Mouse (Mus musculus): ENCODE results near the gene Ankrd13d. TPM values are rescaled to one million over a fixed set of nuclear protein-coding genes. Genes with fewer than 3 reads are reported as not detected.

The Ankrd13d gene
- 6.0 and 6.6 TPM in 2 replicates for total RNA-seq (2017)

DNA sequence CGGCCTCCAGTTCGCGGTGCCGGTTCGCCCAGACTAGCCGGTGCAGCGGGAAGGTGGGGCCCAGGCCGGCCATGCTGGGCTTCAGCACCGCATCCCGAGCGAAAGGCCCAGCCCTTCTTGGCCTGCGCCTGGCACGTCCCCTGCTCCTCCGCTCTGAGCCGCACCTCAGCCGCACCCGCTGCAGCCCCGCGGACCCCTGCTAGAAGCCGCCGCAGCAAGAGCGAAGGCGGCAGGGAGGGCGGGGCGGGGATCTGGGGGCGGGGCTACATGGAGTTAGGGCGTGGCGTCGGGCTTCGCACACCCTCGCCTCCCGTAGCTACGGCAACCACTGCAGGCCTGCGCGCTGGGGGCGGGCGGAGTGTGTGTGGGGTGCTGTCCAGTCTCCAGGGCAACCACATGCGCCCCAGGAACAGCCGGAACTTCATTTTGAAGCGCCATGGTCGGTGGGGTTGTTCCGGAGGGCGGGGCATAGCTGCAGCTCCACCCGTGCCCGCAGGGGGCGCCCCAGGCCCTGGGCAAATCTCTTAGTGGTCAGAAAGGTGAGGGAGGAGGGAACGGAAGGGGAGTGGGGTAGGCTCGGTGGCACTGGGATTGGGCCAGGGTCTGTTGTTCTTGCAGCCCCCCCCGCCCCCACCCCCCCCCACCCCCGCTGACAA lies at the start of gene Ankrd13d:
Gene Ankrd13d, minus strand, starts transcription at position 240 of the 656 bp plus-strand sequence.
- ATAC-seq (replicated peaks in 1 of 2; ENCODE audit: insufficient read depth in 1 of 2, low FRiP score in 2 of 2, low TSS enrichment in 1 of 2, low read depth in 1 of 2, poor library complexity in 2 of 2, severe bottlenecking in 2 of 2): peak; percentile 92 to 93

DNA sequence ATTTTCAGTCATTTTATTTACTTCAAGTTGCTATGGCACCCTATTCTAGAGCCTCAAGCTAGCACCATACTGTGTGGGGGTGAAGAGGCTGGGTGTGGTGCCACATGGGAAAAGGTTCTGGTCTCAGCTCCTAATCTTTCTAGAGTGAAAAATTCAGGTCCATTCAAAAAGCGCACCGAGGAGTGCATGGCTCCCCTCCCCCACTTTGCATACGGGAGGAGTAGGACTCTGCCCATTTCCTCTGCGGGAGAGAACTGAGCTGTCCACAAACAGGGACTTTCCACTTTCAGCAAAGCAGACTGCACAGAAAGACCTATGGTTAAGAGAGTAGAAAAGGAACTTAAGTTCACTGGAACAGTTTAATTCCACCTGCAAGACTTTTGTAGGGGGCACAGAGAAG lies 49.7 kb upstream of the Ankrd13d start:
- peak in 1 of 2 experiments; percentile 26; a peak in 2 of 4 replicates for ATAC-seq (replicated peaks in 1 of 2; ENCODE audit: insufficient read depth in 1 of 2, low FRiP score in 2 of 2, low TSS enrichment in 1 of 2, low read depth in 1 of 2, poor library complexity in 2 of 2, severe bottlenecking in 2 of 2)

- no peak for ATAC-seq (replicated peaks in 1 of 2; ENCODE audit: insufficient read depth in 1 of 2, low FRiP score in 2 of 2, low TSS enrichment in 1 of 2, low read depth in 1 of 2, poor library complexity in 2 of 2, severe bottlenecking in 2 of 2)
These were observed 48.3 kb upstream of the Ankrd13d start for GRCm38 (mm10) chr19:4331273-4331672.

DNA sequence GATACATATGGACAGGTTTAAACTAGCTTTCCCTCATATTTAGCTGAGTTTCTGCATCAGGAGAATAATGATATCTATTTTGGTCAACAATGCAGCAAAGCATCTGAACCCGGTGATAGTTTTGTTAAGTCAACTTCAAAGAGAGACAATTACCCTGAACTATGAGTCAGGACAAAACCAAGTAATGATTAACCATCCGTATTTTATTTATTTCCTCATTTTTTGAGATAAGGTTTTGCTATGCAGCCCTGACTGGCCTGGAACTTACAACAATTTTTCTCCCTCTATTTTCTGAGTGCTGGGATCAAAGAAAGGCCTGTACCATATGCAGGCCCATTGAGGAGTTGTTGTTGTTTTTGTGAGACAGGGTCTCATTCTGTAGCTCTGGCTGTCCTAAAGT lies 47.7 kb upstream of the Ankrd13d start:
- ATAC-seq (replicated peaks in 1 of 2; ENCODE audit: insufficient read depth in 1 of 2, low FRiP score in 2 of 2, low TSS enrichment in 1 of 2, low read depth in 1 of 2, poor library complexity in 2 of 2, severe bottlenecking in 2 of 2): no peak

DNA sequence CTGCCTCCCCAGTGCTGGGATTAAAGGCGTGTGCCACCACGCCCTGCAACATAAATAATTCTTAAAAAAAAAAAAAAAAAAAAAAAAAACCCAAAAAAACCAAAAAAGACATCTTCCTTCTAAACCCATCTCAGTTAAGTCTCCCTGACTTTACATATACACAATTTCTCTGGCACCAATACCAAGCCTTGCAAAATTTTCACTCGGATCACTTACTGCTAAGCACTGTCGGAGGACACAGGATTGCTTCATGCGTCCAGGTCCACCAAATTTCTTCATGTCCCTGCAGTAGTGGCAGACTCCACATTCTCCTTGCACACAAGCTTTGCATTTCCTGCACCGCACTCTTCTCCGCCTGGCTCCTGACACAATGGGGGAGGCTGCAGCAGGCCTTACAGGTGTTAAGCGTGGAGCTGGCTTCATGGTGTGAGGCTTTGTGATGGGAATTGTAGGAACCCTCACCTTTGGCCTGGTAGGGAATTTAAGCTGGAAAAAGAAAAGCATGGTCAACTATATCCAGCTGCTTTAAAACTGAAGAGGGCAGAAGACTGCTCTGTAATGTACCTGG lies 45.9 kb upstream of the Ankrd13d start:
- ATAC-seq (replicated peaks in 1 of 2; ENCODE audit: insufficient read depth in 1 of 2, low FRiP score in 2 of 2, low TSS enrichment in 1 of 2, low read depth in 1 of 2, poor library complexity in 2 of 2, severe bottlenecking in 2 of 2): no peak

DNA sequence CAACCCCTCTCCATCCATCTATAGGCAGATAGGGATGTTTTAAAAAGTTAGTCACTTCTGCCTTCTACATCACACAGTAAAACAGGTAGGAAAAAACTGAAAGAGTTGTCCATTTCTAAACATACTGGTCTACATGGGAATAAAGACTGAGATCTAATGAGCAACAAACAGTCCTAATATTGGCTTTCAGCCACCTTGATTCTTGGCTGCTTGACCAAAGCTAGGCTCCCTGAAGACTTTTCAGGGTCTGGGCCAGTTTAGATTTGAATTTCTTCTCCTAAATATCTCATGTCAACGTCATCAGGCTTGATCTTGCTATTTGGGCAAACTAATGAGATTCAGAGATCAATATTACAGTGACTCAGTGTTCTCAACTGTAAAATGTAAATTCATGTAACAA lies 43.9 kb upstream of the Ankrd13d start:
- no peak for ATAC-seq (replicated peaks in 1 of 2; ENCODE audit: insufficient read depth in 1 of 2, low FRiP score in 2 of 2, low TSS enrichment in 1 of 2, low read depth in 1 of 2, poor library complexity in 2 of 2, severe bottlenecking in 2 of 2)

- no peak for ATAC-seq (replicated peaks in 1 of 2; ENCODE audit: insufficient read depth in 1 of 2, low FRiP score in 2 of 2, low TSS enrichment in 1 of 2, low read depth in 1 of 2, poor library complexity in 2 of 2, severe bottlenecking in 2 of 2)
These were observed 43.2 kb upstream of the Ankrd13d start for GRCm38 (mm10) chr19:4326106-4326505.

DNA sequence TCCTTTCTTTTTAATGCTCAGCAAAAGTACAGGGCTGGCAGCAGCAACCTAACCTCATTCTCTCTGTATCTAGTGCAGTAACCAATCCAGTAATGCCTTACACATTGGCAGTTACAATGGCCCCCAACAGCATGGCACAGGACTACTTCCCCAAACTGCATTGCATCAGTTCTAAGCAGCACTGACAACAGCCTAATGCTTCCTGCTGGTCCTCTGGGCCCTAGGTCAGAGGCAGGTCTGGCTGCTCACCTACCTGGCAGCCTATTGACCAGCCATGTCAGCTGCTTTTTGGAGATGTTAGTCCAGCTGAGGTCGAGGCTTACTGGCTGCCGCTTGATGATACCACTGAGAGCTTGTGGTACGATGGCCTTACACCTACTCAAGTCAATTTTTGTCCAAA lies 39.2 kb upstream of the Ankrd13d start:
- 0 out of 4 replicates have a peak, but pooled peaks of 1 of the 2 experiments have one; percentile 29 for ATAC-seq (replicated peaks in 1 of 2; ENCODE audit: insufficient read depth in 1 of 2, low FRiP score in 2 of 2, low TSS enrichment in 1 of 2, low read depth in 1 of 2, poor library complexity in 2 of 2, severe bottlenecking in 2 of 2)

DNA sequence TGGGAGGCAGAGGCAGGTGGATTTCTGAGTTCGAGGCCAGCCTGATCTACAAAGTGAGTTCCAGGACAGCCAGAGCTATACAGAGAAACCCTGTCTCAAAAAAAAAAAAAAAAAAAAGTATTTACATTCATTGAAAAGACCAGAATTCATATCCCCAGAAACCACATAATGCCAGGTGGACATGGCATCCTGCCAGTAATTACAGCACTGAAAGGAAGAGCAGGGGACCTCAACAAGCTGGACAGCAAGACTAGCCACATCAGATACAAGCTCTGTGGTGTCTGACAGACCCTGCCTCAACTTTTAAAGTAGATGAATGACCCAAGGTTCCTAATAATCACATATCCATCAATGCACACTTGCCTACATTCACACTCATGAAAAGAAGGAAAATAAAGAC lies 38.7 kb upstream of the Ankrd13d start:
- ATAC-seq (replicated peaks in 1 of 2; ENCODE audit: insufficient read depth in 1 of 2, low FRiP score in 2 of 2, low TSS enrichment in 1 of 2, low read depth in 1 of 2, poor library complexity in 2 of 2, severe bottlenecking in 2 of 2): no peak

GRCm38 (mm10) chr19:4319272-4319671 lies 36.3 kb upstream of the Ankrd13d start:
- no peak for ATAC-seq (replicated peaks in 1 of 2; ENCODE audit: insufficient read depth in 1 of 2, low FRiP score in 2 of 2, low TSS enrichment in 1 of 2, low read depth in 1 of 2, poor library complexity in 2 of 2, severe bottlenecking in 2 of 2)

GRCm38 (mm10) chr19:4317181-4317580 lies 34.2 kb upstream of the Ankrd13d start:
- no peak for ATAC-seq (replicated peaks in 1 of 2; ENCODE audit: insufficient read depth in 1 of 2, low FRiP score in 2 of 2, low TSS enrichment in 1 of 2, low read depth in 1 of 2, poor library complexity in 2 of 2, severe bottlenecking in 2 of 2)

GRCm38 (mm10) chr19:4315223-4315944 lies 32.4 kb upstream of the Ankrd13d start:
- ATAC-seq (replicated peaks in 1 of 2; ENCODE audit: insufficient read depth in 1 of 2, low FRiP score in 2 of 2, low TSS enrichment in 1 of 2, low read depth in 1 of 2, poor library complexity in 2 of 2, severe bottlenecking in 2 of 2): no peak; a peak in 1 of 4 replicates

GRCm38 (mm10) chr19:4309776-4310185 lies 26.8 kb upstream of the Ankrd13d start:
- ATAC-seq (replicated peaks in 1 of 2; ENCODE audit: insufficient read depth in 1 of 2, low FRiP score in 2 of 2, low TSS enrichment in 1 of 2, low read depth in 1 of 2, poor library complexity in 2 of 2, severe bottlenecking in 2 of 2): peak; percentile 61 to 68; a peak in 3 of 4 replicates

DNA sequence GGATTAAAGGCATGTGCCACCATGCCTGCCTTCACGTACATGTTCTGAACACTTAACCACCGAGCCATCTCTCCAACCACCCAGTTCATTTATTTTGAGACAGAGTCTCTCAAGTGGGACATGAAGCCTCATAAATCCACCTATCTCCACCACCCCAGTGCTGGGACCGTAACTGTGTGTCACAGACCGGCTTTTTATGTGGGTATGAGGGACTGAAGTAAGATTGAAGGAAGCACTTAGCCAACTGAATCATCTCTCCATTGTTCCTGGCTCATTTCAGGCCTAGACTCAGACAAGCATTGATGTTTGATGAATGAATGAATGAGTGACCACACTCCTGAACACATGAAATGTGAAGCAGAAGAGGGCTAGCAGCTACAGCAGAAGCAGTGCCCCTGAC lies 26.4 kb upstream of the Ankrd13d start:
- no peak for ATAC-seq (replicated peaks in 1 of 2; ENCODE audit: insufficient read depth in 1 of 2, low FRiP score in 2 of 2, low TSS enrichment in 1 of 2, low read depth in 1 of 2, poor library complexity in 2 of 2, severe bottlenecking in 2 of 2)

GRCm38 (mm10) chr19:4306190-4306577 lies 23.2 kb upstream of the Ankrd13d start, which contains the start of gene Grk2:
Grk2 (minus strand) TSS chr19:4306222.
- ATAC-seq (replicated peaks in 1 of 2; ENCODE audit: insufficient read depth in 1 of 2, low FRiP score in 2 of 2, low TSS enrichment in 1 of 2, low read depth in 1 of 2, poor library complexity in 2 of 2, severe bottlenecking in 2 of 2): 0 out of 4 replicates have a peak, but pooled peaks of 1 of the 2 experiments have one; percentile 29

DNA sequence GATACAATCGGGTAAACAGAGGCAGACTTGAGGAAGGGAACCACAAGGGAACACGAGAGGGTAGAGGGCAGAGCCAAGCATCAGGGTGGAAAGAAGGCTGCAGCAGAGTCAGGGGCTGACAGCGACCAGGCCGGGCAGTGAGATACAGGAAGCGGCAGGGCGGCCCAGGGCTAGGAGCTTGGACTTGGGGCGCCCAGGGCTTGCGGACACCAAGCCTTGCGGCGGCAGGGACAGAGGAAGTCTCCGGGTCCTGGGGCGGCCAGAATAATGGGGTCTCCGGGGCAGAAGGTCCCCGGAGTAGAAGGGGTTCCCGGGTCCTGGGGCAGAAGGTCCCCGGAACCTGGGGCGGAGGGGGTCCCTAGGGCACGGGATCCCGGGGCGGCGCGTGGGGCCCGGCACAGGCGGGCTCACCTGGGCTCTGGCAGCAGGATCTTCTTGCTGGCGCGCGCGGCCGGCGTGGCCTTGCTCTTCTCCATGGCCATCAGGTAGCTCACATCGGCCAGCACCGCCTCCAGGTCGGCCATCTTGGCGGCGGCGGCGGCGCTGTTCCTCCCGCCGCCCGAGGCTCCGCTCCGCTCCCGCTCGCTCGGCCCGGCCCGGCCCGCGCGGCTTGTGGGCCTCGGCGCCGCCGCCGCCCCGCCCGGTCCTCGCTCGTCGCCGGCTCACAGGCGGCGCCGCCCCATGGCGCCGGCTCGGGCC lies 22.7 kb upstream of the Ankrd13d start:
- no peak for ATAC-seq (replicated peaks in 1 of 2; ENCODE audit: insufficient read depth in 1 of 2, low FRiP score in 2 of 2, low TSS enrichment in 1 of 2, low read depth in 1 of 2, poor library complexity in 2 of 2, severe bottlenecking in 2 of 2)

DNA sequence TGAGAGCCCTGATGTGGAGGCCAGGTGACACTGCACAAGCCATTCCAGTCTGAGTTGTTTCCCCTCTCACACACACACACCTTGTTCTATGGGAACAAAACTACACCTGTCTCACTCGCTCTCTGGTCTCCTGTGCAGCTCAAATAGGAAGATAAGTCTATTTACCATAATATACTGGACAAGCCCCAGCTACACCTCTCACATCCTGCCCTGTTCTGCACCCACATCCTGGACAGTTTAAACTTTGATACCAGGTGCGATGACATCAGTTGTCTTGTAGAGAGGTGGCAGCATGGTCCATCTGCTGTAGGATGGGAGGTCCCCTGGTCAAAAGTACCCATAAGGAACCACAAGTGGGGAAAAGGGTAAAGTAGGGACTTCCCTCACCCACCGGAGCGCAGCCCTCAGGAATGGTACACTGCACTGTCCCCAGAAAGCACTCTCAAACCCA lies 22.0 kb upstream of the Ankrd13d start:
- no peak for ATAC-seq (replicated peaks in 1 of 2; ENCODE audit: insufficient read depth in 1 of 2, low FRiP score in 2 of 2, low TSS enrichment in 1 of 2, low read depth in 1 of 2, poor library complexity in 2 of 2, severe bottlenecking in 2 of 2)
